Mouse (Mus musculus): Measurements from ENCODE around the gene Crcp. TPM values are rescaled to one million over a fixed set of nuclear protein-coding genes. Genes with fewer than 3 reads are reported as not detected.
"Not testable (repeated sequence)": the region's sequence is repeated elsewhere in the genome, so short reads cannot be mapped to it uniquely, and the experiment has no call there.

The Crcp gene
- polyA plus RNA-seq, 1 experiment from 2014 or later = 46.2 TPM

DNA sequence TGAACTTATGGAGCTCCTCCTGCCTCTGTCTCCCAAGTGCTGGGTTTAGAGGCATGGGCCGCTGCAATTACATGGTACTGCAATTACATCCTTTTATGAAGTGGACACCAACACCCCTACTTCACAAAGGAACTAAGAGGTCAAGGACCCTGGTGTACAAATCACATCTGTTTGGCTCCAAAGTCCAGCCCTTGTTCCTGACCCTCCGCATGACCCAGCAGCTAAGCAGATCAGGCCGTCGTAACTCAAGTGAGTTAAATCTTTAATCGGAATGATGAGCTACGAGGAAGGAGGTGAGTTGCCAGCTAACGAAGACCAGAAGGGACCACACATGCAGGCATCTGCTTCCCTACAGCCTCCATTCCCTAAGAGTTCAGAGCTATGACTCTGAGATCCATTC, 6.7 kb upstream of the Crcp start:
- no peaks in the 10 kb centered on the region for H3K27me3 ChIP-seq (ENCODE audit: insufficient read depth, low read length)
- H3K4me2 ChIP-seq (replicated peaks; ENCODE audit: low read depth, low read length) = no peak overlapping the region
- H3K36me3 ChIP-seq (ENCODE audit: insufficient read depth, low read length) = no peaks in the 10 kb centered on the region; the same call in 1 of the 2 replicates
- no peak overlapping the region for H3K4me3 ChIP-seq (ENCODE audit: low read length)
- H3K4me1 ChIP-seq (ENCODE audit: insufficient read depth, low read length) = peaks cover 7% of the 10 kb centered on the region
- no peak overlapping the region for H3K9ac ChIP-seq (replicated peaks; ENCODE audit: low read length)
- ATAC-seq (ENCODE audit: low FRiP score, low TSS enrichment) = no peak
- H3K27ac ChIP-seq (ENCODE audit: low read length) = no peak overlapping the region
- WGBS = 51% methylated on average over 7 of the region's 7 CpGs
- H3K9me3 ChIP-seq (ENCODE audit: low read length) = no peaks in the 10 kb centered on the region

GRCm38 (mm10) chr5:130023067-130023766, 5.9 kb upstream of the Crcp start:
- no peaks in the 10 kb centered on the region for H3K27me3 ChIP-seq (ENCODE audit: insufficient read depth, low read length)
- WGBS = 39% methylated on average over 12 of the region's 12 CpGs
- H3K4me3 ChIP-seq (ENCODE audit: low read length) = peak overlapping the region; percentile 57
- H3K36me3 ChIP-seq (ENCODE audit: insufficient read depth, low read length) = no peaks in the 10 kb centered on the region; the same call in 1 of the 2 replicates
- H3K9ac ChIP-seq (replicated peaks; ENCODE audit: low read length) = peak overlapping the region; percentile 69; the same call in 1 of the 2 replicates
- H3K9me3 ChIP-seq (ENCODE audit: low read length) = no peaks in the 10 kb centered on the region
- no peak for ATAC-seq (ENCODE audit: low FRiP score, low TSS enrichment)
- peak overlapping the region; percentile 72 for H3K4me2 ChIP-seq (replicated peaks; ENCODE audit: low read depth, low read length)
- H3K4me1 ChIP-seq (ENCODE audit: insufficient read depth, low read length) = peaks cover 7% of the 10 kb centered on the region
- H3K27ac ChIP-seq (ENCODE audit: low read length) = no peak overlapping the region

- ATAC-seq (ENCODE audit: low FRiP score, low TSS enrichment) = peak; percentile 93
- under 1% methylated on average over 32 of the region's 32 CpGs for WGBS
- Histone ChIP-seq H3K27me3 (ENCODE audit: insufficient read depth, low read length) (no peaks in the 10 kb centered on the region), H3K9ac (replicated peaks; ENCODE audit: low read length) (peak overlapping the region; percentile 69), H3K27ac (ENCODE audit: low read length) (peak overlapping the region; percentile 70), H3K4me2 (replicated peaks; ENCODE audit: low read depth, low read length) (peak overlapping the region; percentile 72), H3K9me3 (ENCODE audit: low read length) (no peaks in the 10 kb centered on the region), H3K4me1 (ENCODE audit: insufficient read depth, low read length) (peaks cover 7% of the 10 kb centered on the region), H3K4me3 (ENCODE audit: low read length) (peak overlapping the region; percentile 57), H3K36me3 (ENCODE audit: insufficient read depth, low read length) (no peaks in the 10 kb centered on the region)
Observed at GRCm38 (mm10) chr5:130023767-130024539, 5.1 kb upstream of the Crcp start.

- no peaks in the 10 kb centered on the region for H3K9me3 ChIP-seq (ENCODE audit: low read length)
- no peak overlapping the region for H3K4me2 ChIP-seq (replicated peaks; ENCODE audit: low read depth, low read length)
- H3K9ac ChIP-seq (replicated peaks; ENCODE audit: low read length) = no peak overlapping the region
- H3K27me3 ChIP-seq (ENCODE audit: insufficient read depth, low read length) = no peaks in the 10 kb centered on the region
- H3K36me3 ChIP-seq (ENCODE audit: insufficient read depth, low read length) = no peaks in the 10 kb centered on the region
- ATAC-seq (ENCODE audit: low FRiP score, low TSS enrichment) = no peak
- H3K4me3 ChIP-seq (ENCODE audit: low read length) = no peak overlapping the region
- H3K27ac ChIP-seq (ENCODE audit: low read length) = no peak overlapping the region
- peaks cover 14% of the 10 kb centered on the region for H3K4me1 ChIP-seq (ENCODE audit: insufficient read depth, low read length)
- WGBS = 69% methylated on average over 5 of the region's 5 CpGs
Observed at GRCm38 (mm10) chr5:130027134-130027533, 2.0 kb upstream of the Crcp start.

- no peak overlapping the region for H3K9ac ChIP-seq (replicated peaks; ENCODE audit: low read length)
- 83% methylated on average over 7 of the region's 7 CpGs for WGBS
- no peak for ATAC-seq (ENCODE audit: low FRiP score, low TSS enrichment)
Observed at GRCm38 (mm10) chr5:130027696-130028095, 1.4 kb upstream of the Crcp start.

DNA sequence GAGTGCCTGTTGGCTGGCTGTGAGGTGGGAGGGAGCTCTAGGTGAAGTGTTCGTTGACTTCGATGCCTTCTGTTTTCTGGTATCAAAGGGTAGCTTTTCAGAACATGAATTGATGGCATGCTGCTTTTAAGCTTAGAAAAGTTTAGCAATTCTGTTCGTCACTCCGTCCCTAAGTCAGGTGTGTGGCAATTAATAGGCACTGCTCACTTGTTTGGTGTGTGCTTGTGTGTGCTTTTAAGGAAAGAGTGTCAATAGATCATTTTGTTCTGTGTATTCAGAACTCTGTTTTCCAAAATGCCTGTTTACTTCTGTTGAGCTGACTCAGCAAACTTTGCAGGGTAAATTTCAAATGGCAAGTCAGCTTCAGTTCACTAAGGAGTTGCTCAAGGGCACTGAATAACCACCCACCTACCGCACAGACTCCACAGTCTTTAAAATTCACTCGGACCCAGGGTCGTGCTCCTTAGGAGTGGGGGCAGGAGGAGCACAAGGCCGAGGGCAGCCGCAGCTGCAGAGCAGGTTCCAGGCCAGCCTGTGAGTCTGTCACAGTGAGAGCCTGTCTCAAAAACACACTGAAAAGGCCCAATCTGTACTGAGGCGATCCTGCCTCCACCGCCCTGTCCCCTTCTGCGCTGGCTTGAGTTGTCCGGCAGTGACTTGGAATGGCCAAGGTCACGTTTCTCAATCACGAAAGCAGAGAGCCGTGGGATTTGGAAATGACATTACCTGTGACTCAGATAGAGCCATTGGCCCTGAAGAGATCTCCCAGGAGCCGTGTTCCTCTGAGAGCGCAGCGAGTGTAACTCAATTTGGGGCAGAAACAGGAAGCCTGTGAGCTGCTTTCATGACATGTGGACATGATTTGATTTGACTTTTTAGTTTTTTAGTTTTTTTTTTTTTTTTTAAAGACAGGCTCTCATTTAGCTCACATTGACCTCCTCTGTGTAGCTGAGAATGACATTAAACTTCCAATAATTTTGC, 2.6 kb downstream of the Crcp start:
- Histone ChIP-seq H3K4me3 (ENCODE audit: low read length) (no peak overlapping the region), H3K9ac (replicated peaks; ENCODE audit: low read length) (no peak overlapping the region), H3K27ac (ENCODE audit: low read length) (no peak overlapping the region), H3K36me3 (ENCODE audit: insufficient read depth, low read length) (no peaks in the 10 kb centered on the region), H3K9me3 (ENCODE audit: low read length) (no peaks in the 10 kb centered on the region), H3K4me1 (ENCODE audit: insufficient read depth, low read length) (peaks cover 7% of the 10 kb centered on the region), H3K27me3 (ENCODE audit: insufficient read depth, low read length) (no peaks in the 10 kb centered on the region), H3K4me2 (replicated peaks; ENCODE audit: low read depth, low read length) (no peak overlapping the region)
- ATAC-seq (ENCODE audit: low FRiP score, low TSS enrichment) = no peak
- WGBS = 91% methylated on average over 19 of the region's 19 CpGs

More at GRCm38 (mm10) chr5:130027696-130028095, 1.4 kb upstream of the Crcp start:
- H3K36me3 ChIP-seq (ENCODE audit: insufficient read depth, low read length) = no peaks in the 10 kb centered on the region
- no peaks in the 10 kb centered on the region for H3K27me3 ChIP-seq (ENCODE audit: insufficient read depth, low read length)
- no peak overlapping the region for H3K27ac ChIP-seq (ENCODE audit: low read length)
- no peaks in the 10 kb centered on the region for H3K9me3 ChIP-seq (ENCODE audit: low read length)
- no peak overlapping the region for H3K4me3 ChIP-seq (ENCODE audit: low read length)
- peaks cover 14% of the 10 kb centered on the region for H3K4me1 ChIP-seq (ENCODE audit: insufficient read depth, low read length)
- H3K4me2 ChIP-seq (replicated peaks; ENCODE audit: low read depth, low read length) = no peak overlapping the region

DNA sequence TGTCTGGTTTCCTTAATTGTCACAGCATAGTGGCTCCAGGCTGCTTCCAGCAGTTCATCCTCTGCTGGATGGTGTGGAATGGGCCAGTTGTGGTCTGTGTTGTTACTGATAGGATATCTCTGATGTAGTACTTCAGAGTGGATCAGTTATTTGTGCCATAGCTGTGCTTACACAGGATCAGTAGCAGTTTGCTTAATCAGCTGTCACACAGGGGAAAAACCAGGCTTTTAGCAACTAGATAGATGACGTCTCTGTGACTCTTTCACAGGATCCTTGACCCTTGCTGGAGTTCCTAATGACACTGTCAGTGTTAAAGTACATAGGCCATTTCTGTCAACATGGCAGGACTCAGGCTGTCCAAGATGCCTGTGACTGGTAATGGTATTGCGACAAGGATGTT, 4.8 kb downstream of the Crcp start:
- Histone ChIP-seq H3K4me2 (replicated peaks; ENCODE audit: low read depth, low read length) (no peak overlapping the region), H3K4me3 (ENCODE audit: low read length) (no peak overlapping the region), H3K9ac (replicated peaks; ENCODE audit: low read length) (no peak overlapping the region), H3K4me1 (ENCODE audit: insufficient read depth, low read length) (peaks cover 7% of the 10 kb centered on the region), H3K27me3 (ENCODE audit: insufficient read depth, low read length) (no peaks in the 10 kb centered on the region), H3K9me3 (ENCODE audit: low read length) (no peaks in the 10 kb centered on the region), H3K27ac (ENCODE audit: low read length) (no peak overlapping the region), H3K36me3 (ENCODE audit: insufficient read depth, low read length) (0 out of 2 replicates have a peak, but pooled peaks cover 3% of the 10 kb centered on the region)
- 77% methylated on average over 2 of the region's 2 CpGs for WGBS
- no peak for ATAC-seq (ENCODE audit: low FRiP score, low TSS enrichment)

DNA sequence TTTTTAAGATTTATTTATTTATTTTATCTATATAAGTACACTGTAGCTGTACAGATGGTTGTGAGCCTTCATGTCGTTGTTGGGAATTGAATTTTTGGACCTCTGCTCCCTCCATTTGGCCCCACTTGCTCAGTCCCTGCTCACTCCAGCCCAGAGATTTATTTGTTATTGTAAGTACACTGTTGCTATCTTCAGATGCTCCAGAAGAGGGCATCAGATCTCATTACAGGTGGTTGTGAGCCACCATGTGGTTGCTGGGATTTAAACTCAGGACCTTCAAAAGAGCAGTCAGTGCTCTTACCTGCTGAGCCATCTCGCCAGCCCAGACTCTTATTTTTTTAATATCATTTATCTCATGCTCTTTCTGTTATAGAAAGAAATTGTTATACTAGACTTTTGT, 7.2 kb downstream of the Crcp start:
- H3K9ac ChIP-seq (replicated peaks; ENCODE audit: low read length); ATAC-seq (ENCODE audit: low FRiP score, low TSS enrichment); H3K27me3 ChIP-seq (ENCODE audit: insufficient read depth, low read length); H3K4me3 ChIP-seq (ENCODE audit: low read length); H3K27ac ChIP-seq (ENCODE audit: low read length); H3K4me1 ChIP-seq (ENCODE audit: insufficient read depth, low read length); H3K9me3 ChIP-seq (ENCODE audit: low read length); H3K4me2 ChIP-seq (replicated peaks; ENCODE audit: low read depth, low read length): not testable (repeated sequence)
- WGBS = 73% methylated on average over 2 of the region's 2 CpGs
- peaks cover 12% of the 10 kb centered on the region for H3K36me3 ChIP-seq (ENCODE audit: insufficient read depth, low read length)

- Histone ChIP-seq H3K9ac (replicated peaks; ENCODE audit: low read length) (no peak overlapping the region), H3K36me3 (ENCODE audit: insufficient read depth, low read length) (peaks cover 24% of the 10 kb centered on the region), H3K27ac (ENCODE audit: low read length) (no peak overlapping the region), H3K9me3 (ENCODE audit: low read length) (no peaks in the 10 kb centered on the region), H3K4me2 (replicated peaks; ENCODE audit: low read depth, low read length) (no peak overlapping the region), H3K4me3 (ENCODE audit: low read length) (no peak overlapping the region), H3K4me1 (ENCODE audit: insufficient read depth, low read length) (no peaks in the 10 kb centered on the region), H3K27me3 (ENCODE audit: insufficient read depth, low read length) (no peaks in the 10 kb centered on the region)
- peak; percentile 39; the same call in 1 of the 2 replicates for ATAC-seq (ENCODE audit: low FRiP score, low TSS enrichment)
- 70% methylated on average over 19 of the region's 19 CpGs for WGBS
Observed at GRCm38 (mm10) chr5:130037752-130038455, 8.8 kb downstream of the Crcp start.
